Mouse (Mus musculus): ENCODE measurements around the gene Pbx1.

Gene Pbx1

GRCm38 (mm10) chr1:168383832-168384593 lies 48.1 kb downstream of the Pbx1 start:
- no peak for DNase-seq (ENCODE audit: low read depth)

GRCm38 (mm10) chr1:168382823-168383157 lies 49.3 kb downstream of the Pbx1 start:
- DNase-seq (ENCODE audit: low read depth): peak; percentile 76

GRCm38 (mm10) chr1:168382106-168382822 lies 49.8 kb downstream of the Pbx1 start:
- no peak for DNase-seq (ENCODE audit: low read depth)

GRCm38 (mm10) chr1:168381451-168381850 lies 50.6 kb downstream of the Pbx1 start:
- no peak for DNase-seq (ENCODE audit: low read depth)

GRCm38 (mm10) chr1:168380241-168380770 lies 51.8 kb downstream of the Pbx1 start:
- DNase-seq (ENCODE audit: low read depth): no peak

- DNase-seq (ENCODE audit: low read depth): no peak
These were observed 54.4 kb downstream of the Pbx1 start for GRCm38 (mm10) chr1:168377650-168378049.

GRCm38 (mm10) chr1:168376330-168376729 lies 55.7 kb downstream of the Pbx1 start:
- DNase-seq (ENCODE audit: low read depth): no peak

- no peak for DNase-seq (ENCODE audit: low read depth)
These were observed 57.0 kb downstream of the Pbx1 start for GRCm38 (mm10) chr1:168374953-168375600.

- no peak for DNase-seq (ENCODE audit: low read depth)
These were observed 60.0 kb downstream of the Pbx1 start for GRCm38 (mm10) chr1:168372089-168372488.

- DNase-seq (ENCODE audit: low read depth): no peak
These were observed 61.1 kb downstream of the Pbx1 start for GRCm38 (mm10) chr1:168370966-168371365.

GRCm38 (mm10) chr1:168366261-168366660 lies 65.8 kb downstream of the Pbx1 start:
- DNase-seq (ENCODE audit: low read depth): no peak

- no peak for DNase-seq (ENCODE audit: low read depth)
These were observed 67.7 kb downstream of the Pbx1 start for GRCm38 (mm10) chr1:168364325-168364724.

- no peak for DNase-seq (ENCODE audit: low read depth)
These were observed 69.0 kb downstream of the Pbx1 start for GRCm38 (mm10) chr1:168363053-168363452.

GRCm38 (mm10) chr1:168362464-168362863 lies 69.6 kb downstream of the Pbx1 start:
- DNase-seq (ENCODE audit: low read depth): peak; percentile 77

GRCm38 (mm10) chr1:168357680-168358611 lies 74.1 kb downstream of the Pbx1 start:
- no peak for DNase-seq (ENCODE audit: low read depth)

- DNase-seq (ENCODE audit: low read depth): no peak
These were observed 75.1 kb downstream of the Pbx1 start for GRCm38 (mm10) chr1:168356970-168357441.

- no peak for DNase-seq (ENCODE audit: low read depth)
These were observed 76.0 kb downstream of the Pbx1 start for GRCm38 (mm10) chr1:168355985-168356556.

GRCm38 (mm10) chr1:168354934-168355333 lies 77.1 kb downstream of the Pbx1 start:
- DNase-seq (ENCODE audit: low read depth): no peak

GRCm38 (mm10) chr1:168348036-168348784 lies 83.9 kb downstream of the Pbx1 start:
- no peak for DNase-seq (ENCODE audit: low read depth)

GRCm38 (mm10) chr1:168344918-168345317 lies 87.2 kb downstream of the Pbx1 start:
- no peak for DNase-seq (ENCODE audit: low read depth)
